Mouse (Mus musculus): ENCODE data around the gene Gm2a.
"Not testable (repeated sequence)": the region's sequence is repeated elsewhere in the genome, so short reads cannot be mapped to it uniquely, and the experiment has no call there.

The Gm2a gene

GRCm38 (mm10) chr11:55097463-55098188 is at the start of gene Gm2a:
Gene Gm2a, plus strand, starts transcription at chr11:55098115.
- peak; percentile 97 for DNase-seq

- DNase-seq: no peak
Measured at GRCm38 (mm10) chr11:55050837-55051510, 46.9 kb upstream of the Gm2a start.

DNA sequence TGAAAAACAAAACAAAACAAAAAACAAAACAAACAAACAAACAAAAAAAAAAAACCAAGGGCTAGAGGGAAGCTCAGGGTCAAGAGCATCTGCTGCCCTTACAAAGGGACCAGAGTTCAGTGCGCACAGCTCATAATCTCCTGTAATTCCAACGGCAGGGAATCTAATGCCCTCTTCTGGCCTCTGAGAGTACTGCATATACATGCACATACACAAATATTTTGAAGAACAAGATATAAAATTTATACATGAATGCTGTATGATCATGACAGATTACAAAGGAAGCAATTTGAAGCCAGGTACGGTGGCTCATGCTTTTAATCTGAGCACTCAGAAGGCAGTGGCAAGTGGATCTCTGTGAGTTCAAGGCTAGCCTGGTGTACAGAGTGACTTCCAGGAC is 40.4 kb upstream of the Gm2a start:
- DNase-seq: no peak

GRCm38 (mm10) chr11:55060802-55061201 is 37.1 kb upstream of the Gm2a start:
- DNase-seq: no peak

DNA sequence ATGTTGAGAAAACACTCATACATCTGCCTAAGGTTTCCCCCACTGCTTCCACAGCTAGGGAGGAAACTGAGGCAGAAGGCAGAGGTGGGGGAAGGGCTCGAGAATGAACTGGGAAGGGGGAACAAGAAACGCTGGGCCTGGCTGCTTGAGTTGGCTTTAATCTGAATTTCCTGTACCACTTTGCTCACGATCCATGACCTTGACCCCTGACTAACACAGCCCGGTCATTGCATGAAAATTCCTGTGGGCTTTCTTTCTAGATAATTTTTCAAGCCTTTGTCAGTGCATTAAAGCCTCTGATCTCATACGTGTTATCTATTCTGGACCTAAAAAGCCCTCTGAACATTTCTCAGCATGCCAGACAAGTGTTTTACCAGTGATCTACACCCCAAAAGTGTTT is 35.1 kb upstream of the Gm2a start:
- no peak for DNase-seq

DNA sequence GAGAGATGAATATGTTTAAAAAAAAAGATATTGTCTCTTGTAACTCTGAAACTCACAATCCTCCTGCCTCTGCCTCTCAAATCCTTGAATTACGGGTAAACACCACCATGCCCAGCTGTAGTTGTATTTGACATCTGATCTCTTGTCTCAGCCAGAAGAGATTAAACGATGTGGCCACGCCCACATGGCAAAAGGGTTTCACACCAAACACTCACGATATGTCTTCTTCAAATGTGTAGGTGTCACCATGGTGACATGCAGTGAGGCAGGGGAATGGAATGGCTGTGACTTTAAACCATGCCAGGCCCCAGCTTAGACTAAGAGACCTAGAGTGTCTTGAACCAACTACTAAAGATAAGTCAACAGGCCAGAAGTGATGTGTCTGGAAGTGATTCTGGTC is 31.0 kb upstream of the Gm2a start:
- DNase-seq: no peak

DNA sequence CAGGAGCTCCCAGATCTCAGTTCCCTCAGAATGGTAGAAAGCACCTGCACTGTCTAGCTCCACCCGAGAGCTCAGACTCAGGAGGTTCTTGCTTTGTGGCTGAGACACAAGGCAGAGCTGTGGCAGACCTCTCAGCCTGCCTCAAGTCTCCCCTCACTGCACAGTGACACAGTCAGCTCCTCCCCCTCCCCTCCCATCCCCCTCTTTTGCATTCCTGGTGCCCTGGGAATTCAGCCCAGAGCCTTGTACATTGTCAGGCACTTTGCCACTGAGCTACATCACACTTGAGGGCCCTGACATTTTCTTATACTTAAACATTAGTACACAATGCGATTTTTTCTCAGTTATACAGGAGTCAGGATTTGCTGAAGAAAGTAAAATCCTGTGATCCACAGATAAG is 28.9 kb upstream of the Gm2a start:
- DNase-seq: no peak

GRCm38 (mm10) chr11:55071344-55071743 is 26.6 kb upstream of the Gm2a start:
- DNase-seq: no peak

DNA sequence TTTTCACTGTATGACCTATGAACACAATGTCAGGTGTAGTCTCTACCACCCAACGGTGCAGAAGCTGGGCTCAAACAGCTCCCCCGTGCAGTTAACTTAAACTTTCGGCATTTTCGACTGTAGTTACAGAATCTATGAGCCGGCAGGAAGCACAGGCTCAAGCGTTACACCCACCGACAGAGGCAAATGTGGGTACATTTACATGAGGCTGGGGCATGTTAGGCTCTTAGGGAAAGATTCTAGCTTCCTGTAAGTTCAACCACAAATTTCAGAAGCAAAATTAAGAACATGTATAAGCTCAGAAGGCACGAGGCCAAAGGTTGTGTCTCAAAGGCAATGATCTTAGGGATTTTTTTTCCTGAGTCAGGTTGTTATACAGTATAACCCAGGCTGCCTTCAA is 25.4 kb upstream of the Gm2a start:
- DNase-seq: no peak

- DNase-seq: no peak
Measured at GRCm38 (mm10) chr11:55073191-55073590, 24.7 kb upstream of the Gm2a start.

GRCm38 (mm10) chr11:55075602-55076001 is 22.3 kb upstream of the Gm2a start:
- peak; percentile 81 for DNase-seq

DNA sequence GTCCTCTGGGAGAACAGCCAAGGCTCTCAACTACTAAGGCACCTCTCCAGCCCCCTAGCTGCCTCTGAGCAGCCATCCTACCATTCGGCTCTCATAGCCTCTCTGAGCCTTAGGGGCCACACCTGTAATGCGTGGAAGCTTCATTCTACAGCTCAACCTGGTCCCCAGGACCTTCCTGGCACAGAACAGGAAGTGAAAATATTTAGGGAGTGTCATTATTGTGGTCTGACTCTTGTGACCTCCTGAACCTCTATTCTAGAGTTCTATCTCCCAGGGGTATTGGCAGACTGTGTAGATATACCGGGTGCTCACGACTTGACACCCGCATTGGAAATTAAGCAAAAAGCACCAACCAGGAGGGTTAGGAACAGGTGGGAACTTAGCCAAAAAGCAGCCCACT is 21.7 kb upstream of the Gm2a start:
- DNase-seq: peak; percentile 38

DNA sequence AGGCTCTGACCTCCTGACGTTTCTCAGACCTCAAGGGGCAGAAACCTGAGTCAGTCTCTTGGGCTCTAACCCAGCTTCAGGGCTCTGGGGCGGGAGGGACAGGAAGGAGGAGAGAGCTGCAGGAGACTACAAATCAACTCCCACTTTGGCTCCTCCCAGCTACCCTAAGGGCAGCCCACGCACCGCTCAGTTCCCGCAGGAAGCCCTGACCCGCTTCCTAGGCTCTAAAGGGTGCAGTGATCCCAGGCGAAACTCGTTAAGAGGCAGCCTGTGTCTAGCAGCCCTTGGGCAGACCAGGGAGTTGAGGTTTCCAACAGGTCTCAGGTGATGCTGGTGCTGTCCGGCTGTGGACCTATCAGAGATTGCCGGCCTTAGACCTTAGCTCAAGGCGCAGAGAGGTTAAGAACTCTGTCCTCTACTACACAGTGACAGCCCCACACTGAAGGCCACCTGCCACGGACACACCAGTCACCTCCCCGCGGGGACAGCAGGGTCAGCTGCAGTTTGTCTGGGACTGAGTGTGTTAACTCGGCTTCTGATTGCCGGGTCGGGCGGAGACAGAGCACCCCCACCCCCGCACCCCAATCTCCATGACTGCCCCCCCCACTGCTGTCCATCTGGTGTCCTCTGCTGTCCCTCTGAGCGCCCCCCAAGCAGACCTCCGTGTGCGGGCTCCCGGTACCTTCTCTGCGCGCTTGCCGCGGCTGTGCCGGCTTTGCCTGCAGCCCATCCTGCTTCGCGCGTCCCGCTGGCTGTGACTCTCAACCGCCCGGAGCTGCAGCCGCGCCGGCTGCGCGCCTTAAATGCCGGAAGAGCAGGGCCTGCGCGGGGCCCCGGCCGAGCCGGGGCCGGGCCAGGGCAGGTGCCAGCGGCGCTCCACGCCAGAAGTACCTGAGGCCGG is 20.3 kb upstream of the Gm2a start, which contains the start of gene Ccdc69:
Ccdc69 (minus strand) TSS at position 801 of the 901 bp plus-strand sequence.
- peak; percentile 69 for DNase-seq

DNA sequence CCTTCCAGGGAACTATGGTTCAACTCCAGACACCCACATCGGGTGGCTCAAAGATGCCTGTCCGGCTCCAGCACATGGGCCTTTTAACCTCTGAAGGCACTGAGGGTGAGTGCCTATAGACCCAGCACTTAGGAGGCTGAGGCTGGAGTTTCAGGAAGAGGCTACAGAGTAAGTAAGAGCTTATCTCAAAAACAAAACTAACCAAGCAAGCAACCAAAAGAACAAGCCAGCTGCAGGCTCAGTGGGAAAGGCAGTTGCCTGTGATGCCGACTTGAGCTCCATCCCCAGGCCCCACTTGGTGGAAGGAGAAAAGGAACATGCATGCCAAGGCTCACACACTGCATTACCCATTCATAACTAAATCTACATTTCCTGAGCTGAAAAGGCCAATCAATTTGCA is 19.4 kb upstream of the Gm2a start:
- no peak for DNase-seq

DNA sequence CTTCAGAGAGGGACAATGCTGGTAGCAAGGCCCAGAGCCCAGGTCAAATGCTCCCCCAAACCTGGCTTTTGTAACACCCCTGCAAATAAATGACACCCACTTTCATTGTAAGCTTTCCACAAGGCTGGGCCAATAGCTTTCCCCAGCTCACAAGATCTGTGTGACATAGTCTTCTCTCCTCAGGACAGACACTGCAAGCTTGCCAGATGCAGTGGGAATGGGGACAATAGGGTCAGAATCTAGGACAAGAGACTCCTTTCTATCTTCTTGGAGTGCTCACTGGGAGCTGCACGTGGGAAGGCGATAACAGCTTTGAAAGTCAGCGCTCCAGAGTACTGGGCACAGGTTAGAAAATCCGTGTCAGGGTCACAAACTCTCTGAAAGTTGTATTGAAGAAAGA is 18.7 kb upstream of the Gm2a start:
- DNase-seq: no peak

DNA sequence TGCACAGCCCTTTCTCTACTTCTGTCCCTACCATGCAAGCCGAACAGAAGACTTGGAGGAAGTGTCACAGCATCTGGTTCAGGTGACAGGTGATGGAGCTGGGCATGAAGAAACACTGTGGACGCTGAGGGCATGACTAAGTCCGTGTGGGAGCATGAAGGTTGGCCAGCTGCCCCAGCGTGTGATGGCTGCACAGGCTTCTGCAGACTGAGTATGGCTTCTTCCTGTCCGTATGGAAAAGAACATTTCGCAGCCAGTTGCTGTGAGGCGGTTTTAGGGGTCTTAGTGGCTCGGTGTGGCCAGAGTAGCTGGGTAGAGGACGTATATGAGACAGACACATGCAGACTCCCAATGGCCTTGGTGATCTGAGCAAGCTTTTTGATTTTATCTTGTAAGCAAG is 16.7 kb upstream of the Gm2a start:
- no peak for DNase-seq

DNA sequence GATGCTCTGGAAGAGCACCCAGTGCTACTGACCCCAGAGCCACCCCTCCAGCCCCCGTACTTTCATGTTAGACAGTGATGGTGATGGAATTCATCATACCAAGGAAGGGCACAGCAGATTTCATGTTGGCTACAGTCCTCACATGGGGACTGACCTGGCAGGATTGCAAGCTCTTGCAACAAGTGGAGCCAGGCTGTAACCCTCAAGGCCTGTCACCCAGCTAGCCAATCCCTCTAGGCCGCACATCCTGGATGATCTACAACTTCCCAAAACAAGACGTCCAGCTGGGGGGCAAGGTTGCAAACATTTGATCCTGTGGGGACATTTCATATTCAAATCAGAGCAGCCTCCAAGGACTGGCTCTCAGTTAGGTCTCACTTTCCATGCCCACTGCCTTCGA is 13.3 kb upstream of the Gm2a start:
- no peak for DNase-seq

GRCm38 (mm10) chr11:55085396-55085795 is 12.5 kb upstream of the Gm2a start:
- DNase-seq: no peak

GRCm38 (mm10) chr11:55087006-55087405 is 10.9 kb upstream of the Gm2a start:
- DNase-seq: peak; percentile 73

- no peak for DNase-seq
Measured at GRCm38 (mm10) chr11:55089892-55090291, 8.0 kb upstream of the Gm2a start.

DNA sequence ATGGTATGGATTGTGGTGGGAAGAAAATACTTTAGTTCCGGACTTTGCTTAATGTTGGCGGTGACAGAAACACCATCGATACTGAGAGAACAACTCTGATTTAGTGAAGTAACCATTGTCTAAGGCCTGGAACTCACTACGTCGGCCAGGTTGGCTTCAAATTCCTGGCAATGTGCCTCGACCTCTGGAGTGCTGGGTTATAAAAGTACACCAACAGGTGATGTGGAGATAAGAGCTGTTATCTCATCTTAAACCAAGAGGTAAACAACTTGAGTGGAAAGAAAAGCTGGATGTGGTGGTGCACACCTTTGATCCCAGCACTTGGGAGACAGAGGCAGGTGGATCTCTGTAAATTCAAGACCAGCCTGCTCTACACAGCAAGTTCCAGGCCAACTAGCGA is 4.8 kb upstream of the Gm2a start:
- no peak for DNase-seq

- DNase-seq: not testable (repeated sequence)
Measured at GRCm38 (mm10) chr11:55096296-55096695, 1.6 kb upstream of the Gm2a start.

GRCm38 (mm10) chr11:55096731-55097462 is 1.0 kb upstream of the Gm2a start:
- no peak for DNase-seq

Measured in cerebellum, adult 9-10 months (tissue).